Mouse (Mus musculus): ENCODE results near the gene Gm11733. TPM values are rescaled to one million over a fixed set of nuclear protein-coding genes. Genes with fewer than 3 reads are reported as not detected.

Gene Gm11733
- total RNA-seq, 4 experiments from 2014 or later = 0.14 to 0.26 (median 0.16) TPM; not detected in 1

- peak in 1 of 2 experiments; percentile 78 for DNase-seq (ENCODE audit: low spot score in 2 of 2)
Measured at GRCm38 (mm10) chr11:117534912-117535311, 50.7 kb downstream of the Gm11733 start.

- DNase-seq (ENCODE audit: low spot score in 2 of 2) = no peak
Measured at GRCm38 (mm10) chr11:117535491-117536304, 51.5 kb downstream of the Gm11733 start.

GRCm38 (mm10) chr11:117536586-117536985 is 52.4 kb downstream of the Gm11733 start:
- no peak for DNase-seq (ENCODE audit: low spot score in 2 of 2)

Other genes starting within 250 kb of the Gm11733 start
- gene Tnrc6c, start 169.9 kb downstream of the Gm11733 start, total RNA-seq (2022) = 10 to 100 TPM; 54.0 to 61.3 (median 57.8) TPM

All from left cerebral cortex, adult 8-10 months (tissue).